Mouse (Mus musculus) erythroid progenitor cell, adult 5-6 weeks (primary cell): ENCODE measurements around the gene Mcam. TPM values are rescaled to one million over a fixed set of nuclear protein-coding genes. Genes with fewer than 3 reads are reported as not detected.

Experiments used
- ATAC-seq: replicated peaks from 2 replicates; pipeline ENCODE4 v1.8.0; 2016; ENCODE audit warnings: moderate number of reproducible peaks, mild to moderate bottlenecking, moderate TSS enrichment, inconsistent platforms; ENCODE audit not compliant: poor library complexity, low FRiP score, severe bottlenecking
- total RNA-seq, 2 experiments: library from RNA; stranded (forward) in 1 of 2; stranded (reverse) in 1 of 2; fragments of 150-400 nt in 1 of 2; fragments of 186-747, 209-891 nt in 1 of 2; gene quantifications; 2 replicates each; pipeline versions ENCODE4 v1.2.3 to v1.2.4; 2015 to 2017; ENCODE audit warnings: low replicate concordance in 2 of 2

The Mcam gene
- total RNA-seq (2015; ENCODE audit: low replicate concordance) (not detected in 2 replicates), total RNA-seq (2017; ENCODE audit: low replicate concordance) (0.30 TPM in 1 of 2 replicates, not detected in the other)

GRCm38 (mm10) chr9:44134101-44134850 lies at the start of gene Mcam:
TSS of gene Mcam (plus strand) at chr9:44134469.
- ATAC-seq, result no peak

DNA sequence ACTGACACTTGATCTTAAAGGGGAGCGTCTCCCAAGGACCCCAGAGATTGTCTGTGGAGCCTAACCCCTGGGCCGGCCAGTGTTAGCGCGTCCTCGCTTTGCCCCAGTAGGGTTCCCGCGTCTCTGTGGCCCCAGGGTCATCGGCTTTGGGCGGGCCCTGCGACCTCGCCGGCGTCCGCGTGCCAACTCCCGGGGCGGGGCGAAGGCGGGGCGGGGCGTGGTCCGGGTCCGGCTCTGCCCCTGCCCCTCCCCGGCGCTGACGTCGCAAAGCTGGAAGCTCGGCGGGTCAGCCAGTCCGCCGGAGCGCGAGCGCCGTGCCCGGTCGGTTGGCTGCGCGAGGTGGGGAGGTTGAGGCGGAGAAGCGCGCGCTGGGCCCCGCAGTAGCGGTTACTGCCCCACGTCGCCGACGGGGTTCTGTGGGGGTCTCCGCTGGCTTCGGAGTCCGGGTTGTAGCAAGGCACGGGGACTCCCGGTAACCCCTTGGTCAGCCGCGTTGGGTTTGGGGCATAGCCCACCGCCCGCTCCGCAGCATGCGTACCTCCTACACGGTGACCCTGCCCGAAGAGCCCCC lies 49.5 kb upstream of the Mcam start:
- peak; percentile 63 for ATAC-seq

DNA sequence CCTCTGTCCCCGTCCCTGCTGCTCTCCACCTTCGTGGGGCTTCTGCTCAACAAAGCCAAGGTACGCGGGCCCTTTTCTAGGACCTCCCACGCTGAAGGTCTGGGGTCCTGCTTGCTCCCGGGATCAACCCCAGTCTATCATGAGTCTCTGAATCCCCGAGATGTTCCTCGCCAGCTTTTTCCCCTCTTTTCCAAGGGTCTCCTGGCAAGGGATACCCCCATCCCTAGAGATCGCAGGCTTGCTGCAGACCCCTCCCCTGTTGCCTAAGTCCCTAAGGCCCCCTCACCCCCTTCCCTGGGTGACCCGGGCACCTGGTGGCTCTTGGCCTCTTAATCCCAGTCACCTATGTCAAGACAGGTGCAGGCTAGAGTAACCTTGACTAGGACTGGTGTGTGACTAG lies 49.0 kb upstream of the Mcam start:
- ATAC-seq, result no peak

- ATAC-seq, result no peak
Observed at GRCm38 (mm10) chr9:44085741-44086665, 48.3 kb upstream of the Mcam start.

- no peak for ATAC-seq
Observed at GRCm38 (mm10) chr9:44086960-44087359, 47.3 kb upstream of the Mcam start.

DNA sequence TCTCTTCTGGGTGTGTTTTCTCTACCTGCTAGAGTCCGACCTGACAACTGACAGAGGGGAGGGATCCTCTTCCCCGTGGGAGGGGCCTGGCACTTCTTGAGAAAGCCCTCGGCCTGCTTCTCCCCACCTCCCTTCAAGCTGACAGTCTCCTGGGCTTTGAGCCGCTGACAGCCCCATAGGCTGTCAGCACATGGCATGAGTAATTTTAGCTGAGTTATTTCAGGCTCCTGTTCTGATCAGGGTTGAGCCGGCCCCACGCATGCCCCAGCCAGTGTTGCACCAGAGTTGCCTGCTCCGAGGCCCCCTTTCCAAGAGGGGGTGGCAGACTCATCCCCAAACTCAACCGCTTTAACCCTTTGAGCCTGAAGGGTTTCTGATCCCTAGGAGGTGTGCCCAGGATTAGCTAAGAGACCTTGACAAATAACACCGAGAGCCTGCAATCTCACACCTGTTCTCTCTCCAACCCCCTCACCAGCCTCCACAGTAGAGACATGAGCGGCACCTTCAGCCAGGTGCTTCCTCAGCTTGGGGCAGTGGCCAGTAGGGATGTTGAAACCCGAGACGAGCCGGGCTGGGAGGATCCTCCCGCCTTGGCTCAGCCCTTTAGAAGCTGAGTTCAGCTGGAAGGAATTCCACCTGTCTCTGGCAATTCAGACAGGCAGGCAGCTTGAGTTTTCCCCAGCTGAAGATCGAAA lies 46.4 kb upstream of the Mcam start:
- ATAC-seq, result no peak

GRCm38 (mm10) chr9:44088877-44089608 lies 45.2 kb upstream of the Mcam start:
- no peak for ATAC-seq

- ATAC-seq, result no peak
Observed at GRCm38 (mm10) chr9:44093612-44094503, 40.4 kb upstream of the Mcam start.

DNA sequence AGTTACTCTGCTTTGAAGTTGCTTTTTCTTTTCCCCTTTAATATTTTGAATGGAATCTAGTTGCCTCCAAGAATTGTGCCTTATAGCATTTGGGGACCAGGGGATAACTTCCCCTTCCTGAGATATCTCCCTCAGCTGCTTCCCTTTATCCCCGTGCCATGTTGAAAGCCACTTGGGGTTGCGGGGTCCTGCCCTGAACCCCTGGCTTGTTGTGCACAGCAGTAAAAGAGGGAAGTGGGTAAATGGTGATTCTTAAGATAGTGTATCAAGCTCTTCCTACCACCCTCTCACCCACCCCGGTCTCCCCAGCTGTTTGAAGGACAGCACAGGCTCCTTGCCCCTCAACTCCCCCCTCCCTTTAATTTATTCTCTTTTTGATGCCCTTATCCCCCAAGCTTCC lies 39.5 kb upstream of the Mcam start:
- ATAC-seq, result no peak

- ATAC-seq, result no peak
Observed at GRCm38 (mm10) chr9:44095781-44096180, 38.5 kb upstream of the Mcam start.

GRCm38 (mm10) chr9:44096536-44096935 lies 37.7 kb upstream of the Mcam start:
- no peak for ATAC-seq

- no peak for ATAC-seq
Observed at GRCm38 (mm10) chr9:44101490-44101889, 32.8 kb upstream of the Mcam start, which contains the start of gene Mfrp. TSS of gene Mfrp (plus strand) at chr9:44101729.

DNA sequence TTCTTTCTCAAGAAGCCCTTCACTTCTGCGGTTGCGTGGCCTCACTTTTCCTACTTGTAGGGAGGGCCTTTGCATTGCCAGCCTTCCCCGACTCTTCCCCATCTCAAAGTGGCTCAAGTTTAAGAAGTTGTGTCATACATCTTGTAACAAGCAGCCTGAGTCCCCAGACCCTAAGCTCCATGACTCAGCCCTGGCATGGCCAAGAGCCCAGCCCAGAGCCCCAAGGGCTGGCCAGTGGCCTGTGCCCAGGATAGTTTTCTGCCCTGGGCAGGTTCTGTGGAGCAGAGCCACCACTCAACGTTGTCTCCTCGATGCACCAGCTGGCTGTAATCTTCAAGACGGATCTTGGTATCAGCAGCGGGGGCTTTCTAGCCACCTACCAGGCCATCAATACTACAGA lies 29.4 kb upstream of the Mcam start:
- ATAC-seq, result no peak

DNA sequence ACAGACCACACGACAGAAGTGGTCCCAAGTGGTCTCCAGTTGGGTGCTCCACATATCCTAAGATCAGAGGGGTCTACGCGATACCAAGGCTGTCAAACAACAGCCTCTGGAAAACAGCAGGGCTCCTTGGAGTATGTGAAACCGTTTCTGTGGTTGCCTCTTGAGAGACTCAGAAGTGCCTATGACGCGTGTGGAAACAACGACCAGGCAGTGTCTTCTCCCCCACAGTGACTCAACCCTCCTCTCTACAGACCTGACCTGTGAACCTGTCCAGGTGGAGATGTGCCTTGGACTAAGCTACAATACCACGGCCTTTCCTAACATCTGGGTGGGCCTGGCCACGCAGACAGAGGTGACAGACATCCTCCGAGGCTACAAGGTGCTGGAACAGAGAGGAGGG lies 28.5 kb upstream of the Mcam start:
- no peak for ATAC-seq

- ATAC-seq, result no peak
Observed at GRCm38 (mm10) chr9:44106182-44106581, 28.1 kb upstream of the Mcam start.

DNA sequence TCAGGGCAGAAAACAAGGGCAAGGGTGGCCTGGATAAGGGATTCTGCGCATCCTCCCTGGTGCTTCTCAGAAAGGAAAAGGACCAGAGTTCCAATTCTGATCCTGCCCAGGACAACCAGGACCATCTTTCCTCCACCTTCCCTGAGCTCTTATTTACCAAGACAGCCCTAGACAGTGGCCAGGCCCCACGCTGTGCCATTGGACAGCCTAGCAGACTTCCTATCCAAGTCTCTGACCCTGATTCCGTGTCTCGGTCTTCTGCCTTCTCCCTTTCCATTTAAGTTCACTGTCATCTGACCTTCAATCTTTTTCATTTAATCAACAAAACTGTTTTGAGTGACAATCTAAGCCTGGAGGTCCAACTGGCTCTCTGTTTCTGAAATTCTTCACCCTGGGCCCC lies 27.7 kb upstream of the Mcam start:
- ATAC-seq, result no peak

GRCm38 (mm10) chr9:44107110-44107509 lies 27.2 kb upstream of the Mcam start, which contains the start of gene C1qtnf5:
TSS of gene C1qtnf5 (plus strand) at chr9:44107245.
- no peak for ATAC-seq

DNA sequence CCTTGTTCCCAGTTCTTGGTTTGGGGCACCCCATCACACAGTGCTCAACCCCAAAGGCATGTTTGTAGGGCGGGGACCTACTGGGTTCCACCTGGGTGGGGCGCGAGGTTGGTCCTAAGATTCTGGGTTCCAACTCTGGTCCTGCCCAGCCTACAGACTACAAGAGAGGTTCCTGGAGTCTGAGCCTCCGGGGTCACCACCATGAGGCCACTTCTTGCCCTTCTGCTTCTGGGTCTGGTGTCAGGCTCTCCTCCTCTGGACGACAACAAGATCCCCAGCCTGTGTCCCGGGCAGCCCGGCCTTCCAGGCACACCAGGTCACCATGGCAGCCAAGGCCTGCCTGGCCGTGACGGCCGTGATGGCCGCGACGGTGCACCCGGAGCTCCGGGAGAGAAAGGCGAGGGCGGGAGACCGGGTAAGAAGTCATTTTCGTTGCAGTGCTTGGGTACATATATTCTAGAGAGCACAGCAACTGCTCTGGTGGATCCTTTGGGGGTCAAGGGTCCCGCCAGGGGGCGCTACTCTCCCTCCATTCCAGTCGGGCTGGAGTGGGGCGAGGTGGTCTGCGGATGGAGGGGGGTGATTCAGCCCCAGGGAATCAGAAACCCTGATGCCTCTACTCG lies 26.6 kb upstream of the Mcam start:
- ATAC-seq, result no peak
